Mouse (Mus musculus): ENCODE results near the gene Rragc. TPM values are rescaled to one million over a fixed set of nuclear protein-coding genes. Genes with fewer than 3 reads are reported as not detected.
"Not testable (repeated sequence)": the region's sequence is repeated elsewhere in the genome, so short reads cannot be mapped to it uniquely, and the experiment has no call there.

Gene Rragc
- polyA plus RNA-seq, 1 experiment from 2014 or later: 54.8 TPM

- H3K4me2 ChIP-seq (replicated peaks; ENCODE audit: low read depth, low read length); H3K27me3 ChIP-seq (ENCODE audit: control insufficient read depth, insufficient read depth, low read length); H3K4me1 ChIP-seq (ENCODE audit: control insufficient read depth, insufficient read depth, low read length); H3K9me3 ChIP-seq (ENCODE audit: control insufficient read depth, low read depth, low read length); H3K4me3 ChIP-seq (ENCODE audit: low read depth, low read length); H3K27ac ChIP-seq (ENCODE audit: low read length); ATAC-seq (ENCODE audit: insufficient number of reproducible peaks, insufficient read depth, low FRiP score, low read depth); H3K9ac ChIP-seq (replicated peaks; ENCODE audit: low read depth, low read length): not testable (repeated sequence)
- H3K36me3 ChIP-seq (ENCODE audit: control insufficient read depth, insufficient read depth, low read length): peaks cover 11% of the 10 kb centered on the region
- WGBS: 69% methylated on average over 7 of the region's 7 CpGs
These were observed 23.6 kb downstream of the Rragc start for GRCm38 (mm10) chr4:123940878-123941277.

- ATAC-seq (ENCODE audit: insufficient number of reproducible peaks, insufficient read depth, low FRiP score, low read depth): no peak
These were observed 29.5 kb downstream of the Rragc start for GRCm38 (mm10) chr4:123946701-123947100.

GRCm38 (mm10) chr4:123947149-123947548 lies 29.9 kb downstream of the Rragc start:
- Histone ChIP-seq H3K4me2 (replicated peaks; ENCODE audit: low read depth, low read length) (no peak overlapping the region), H3K4me3 (ENCODE audit: low read depth, low read length) (no peak overlapping the region), H3K36me3 (ENCODE audit: control insufficient read depth, insufficient read depth, low read length) (no peaks in the 10 kb centered on the region), H3K9ac (replicated peaks; ENCODE audit: low read depth, low read length) (no peak overlapping the region), H3K9me3 (ENCODE audit: control insufficient read depth, low read depth, low read length) (no peaks in the 10 kb centered on the region), H3K4me1 (ENCODE audit: control insufficient read depth, insufficient read depth, low read length) (no peaks in the 10 kb centered on the region), H3K27me3 (ENCODE audit: control insufficient read depth, insufficient read depth, low read length) (no peaks in the 10 kb centered on the region), H3K27ac (ENCODE audit: low read length) (no peak overlapping the region)
- no peak for ATAC-seq (ENCODE audit: insufficient number of reproducible peaks, insufficient read depth, low FRiP score, low read depth)
- WGBS: 48% methylated on average over 5 of the region's 5 CpGs

More at GRCm38 (mm10) chr4:123946701-123947100, 29.5 kb downstream of the Rragc start:
- WGBS: 90% methylated on average over 4 of the region's 4 CpGs
- H3K27me3 ChIP-seq (ENCODE audit: control insufficient read depth, insufficient read depth, low read length): no peaks in the 10 kb centered on the region
- H3K4me2 ChIP-seq (replicated peaks; ENCODE audit: low read depth, low read length): no peak overlapping the region
- H3K9ac ChIP-seq (replicated peaks; ENCODE audit: low read depth, low read length): no peak overlapping the region
- H3K9me3 ChIP-seq (ENCODE audit: control insufficient read depth, low read depth, low read length): no peaks in the 10 kb centered on the region
- H3K27ac ChIP-seq (ENCODE audit: low read length): no peak overlapping the region
- no peak overlapping the region for H3K4me3 ChIP-seq (ENCODE audit: low read depth, low read length)
- no peaks in the 10 kb centered on the region for H3K4me1 ChIP-seq (ENCODE audit: control insufficient read depth, insufficient read depth, low read length)
- H3K36me3 ChIP-seq (ENCODE audit: control insufficient read depth, insufficient read depth, low read length): no peaks in the 10 kb centered on the region

GRCm38 (mm10) chr4:123948901-123949300 lies 31.7 kb downstream of the Rragc start:
- Histone ChIP-seq H3K9me3 (ENCODE audit: control insufficient read depth, low read depth, low read length) (no peaks in the 10 kb centered on the region), H3K36me3 (ENCODE audit: control insufficient read depth, insufficient read depth, low read length) (no peaks in the 10 kb centered on the region), H3K4me1 (ENCODE audit: control insufficient read depth, insufficient read depth, low read length) (no peaks in the 10 kb centered on the region), H3K27ac (ENCODE audit: low read length) (no peak overlapping the region), H3K4me3 (ENCODE audit: low read depth, low read length) (no peak overlapping the region), H3K27me3 (ENCODE audit: control insufficient read depth, insufficient read depth, low read length) (no peaks in the 10 kb centered on the region), H3K9ac (replicated peaks; ENCODE audit: low read depth, low read length) (no peak overlapping the region), H3K4me2 (replicated peaks; ENCODE audit: low read depth, low read length) (no peak overlapping the region)
- WGBS: 75% methylated on average over 6 of the region's 6 CpGs
- no peak for ATAC-seq (ENCODE audit: insufficient number of reproducible peaks, insufficient read depth, low FRiP score, low read depth)

GRCm38 (mm10) chr4:123949649-123950048 lies 32.4 kb downstream of the Rragc start:
- no peaks in the 10 kb centered on the region; the same call in 1 of the 2 replicates for H3K27me3 ChIP-seq (ENCODE audit: control insufficient read depth, insufficient read depth, low read length)
- no peaks in the 10 kb centered on the region for H3K9me3 ChIP-seq (ENCODE audit: control insufficient read depth, low read depth, low read length)
- H3K36me3 ChIP-seq (ENCODE audit: control insufficient read depth, insufficient read depth, low read length): no peaks in the 10 kb centered on the region
- WGBS: 55% methylated on average over 10 of the region's 10 CpGs
- no peak overlapping the region for H3K9ac ChIP-seq (replicated peaks; ENCODE audit: low read depth, low read length)
- H3K4me1 ChIP-seq (ENCODE audit: control insufficient read depth, insufficient read depth, low read length): no peaks in the 10 kb centered on the region
- no peak overlapping the region for H3K4me3 ChIP-seq (ENCODE audit: low read depth, low read length)
- ATAC-seq (ENCODE audit: insufficient number of reproducible peaks, insufficient read depth, low FRiP score, low read depth): peak; percentile 79
- no peak overlapping the region for H3K4me2 ChIP-seq (replicated peaks; ENCODE audit: low read depth, low read length)
- H3K27ac ChIP-seq (ENCODE audit: low read length): no peak overlapping the region

- Histone ChIP-seq H3K36me3 (ENCODE audit: control insufficient read depth, insufficient read depth, low read length) (no peaks in the 10 kb centered on the region), H3K27me3 (ENCODE audit: control insufficient read depth, insufficient read depth, low read length) (peaks cover 3% of the 10 kb centered on the region; the same call in 1 of the 2 replicates), H3K4me2 (replicated peaks; ENCODE audit: low read depth, low read length) (no peak overlapping the region), H3K9me3 (ENCODE audit: control insufficient read depth, low read depth, low read length) (no peaks in the 10 kb centered on the region), H3K9ac (replicated peaks; ENCODE audit: low read depth, low read length) (no peak overlapping the region), H3K27ac (ENCODE audit: low read length) (no peak overlapping the region), H3K4me1 (ENCODE audit: control insufficient read depth, insufficient read depth, low read length) (0 out of 2 replicates have a peak, but pooled peaks cover 8% of the 10 kb centered on the region), H3K4me3 (ENCODE audit: low read depth, low read length) (no peak overlapping the region)
- ATAC-seq (ENCODE audit: insufficient number of reproducible peaks, insufficient read depth, low FRiP score, low read depth): no peak
- 52% methylated on average over 7 of the region's 8 CpGs for WGBS
These were observed 34.8 kb downstream of the Rragc start for GRCm38 (mm10) chr4:123952059-123952458.

GRCm38 (mm10) chr4:123956703-123957491 lies 39.7 kb downstream of the Rragc start:
- H3K4me3 ChIP-seq (ENCODE audit: low read depth, low read length): peak overlapping the region; percentile 2; the same call in 1 of the 2 replicates
- no peaks in the 10 kb centered on the region for H3K36me3 ChIP-seq (ENCODE audit: control insufficient read depth, insufficient read depth, low read length)
- H3K27ac ChIP-seq (ENCODE audit: low read length): no peak overlapping the region
- no peak overlapping the region for H3K9ac ChIP-seq (replicated peaks; ENCODE audit: low read depth, low read length)
- WGBS: 5% methylated on average over 31 of the region's 31 CpGs
- peaks cover 3% of the 10 kb centered on the region; the same call in 1 of the 2 replicates for H3K27me3 ChIP-seq (ENCODE audit: control insufficient read depth, insufficient read depth, low read length)
- peak overlapping the region; percentile 37 for H3K4me2 ChIP-seq (replicated peaks; ENCODE audit: low read depth, low read length)
- H3K9me3 ChIP-seq (ENCODE audit: control insufficient read depth, low read depth, low read length): no peaks in the 10 kb centered on the region
- peak; percentile 71; the same call in 1 of the 2 replicates for ATAC-seq (ENCODE audit: insufficient number of reproducible peaks, insufficient read depth, low FRiP score, low read depth)
- 0 out of 2 replicates have a peak, but pooled peaks cover 12% of the 10 kb centered on the region for H3K4me1 ChIP-seq (ENCODE audit: control insufficient read depth, insufficient read depth, low read length)

GRCm38 (mm10) chr4:123957492-123957808 lies 40.2 kb downstream of the Rragc start:
- 56% methylated on average over 4 of the region's 4 CpGs for WGBS
- Histone ChIP-seq H3K9ac (replicated peaks; ENCODE audit: low read depth, low read length) (no peak overlapping the region), H3K36me3 (ENCODE audit: control insufficient read depth, insufficient read depth, low read length) (no peaks in the 10 kb centered on the region), H3K4me3 (ENCODE audit: low read depth, low read length) (0 out of 2 replicates have a peak overlapping the region, but pooled peaks have one; percentile 2), H3K27ac (ENCODE audit: low read length) (no peak overlapping the region), H3K4me2 (replicated peaks; ENCODE audit: low read depth, low read length) (peak overlapping the region; percentile 37), H3K27me3 (ENCODE audit: control insufficient read depth, insufficient read depth, low read length) (peaks cover 3% of the 10 kb centered on the region; the same call in 1 of the 2 replicates), H3K4me1 (ENCODE audit: control insufficient read depth, insufficient read depth, low read length) (0 out of 2 replicates have a peak, but pooled peaks cover 12% of the 10 kb centered on the region), H3K9me3 (ENCODE audit: control insufficient read depth, low read depth, low read length) (no peaks in the 10 kb centered on the region)
- no peak for ATAC-seq (ENCODE audit: insufficient number of reproducible peaks, insufficient read depth, low FRiP score, low read depth)
